Mouse (Mus musculus) bone marrow, adult 2 months (tissue): Measurements from ENCODE around the gene Soga1.

ENCODE experiments used
- CTCF ChIP-seq: fragments of 200-500 bp; IDR thresholded peaks from 2 replicates; pipeline ENCODE4 v1.5.1; 2011; ENCODE audit warnings: low read length, control low read depth; ENCODE audit not compliant: control insufficient read depth, insufficient read depth
- POLR2A ChIP-seq: fragments of 200-500 bp; IDR thresholded peaks from 2 replicates; pipeline ENCODE4 v1.6.1; 2011; ENCODE audit warnings: low read depth, mild to moderate bottlenecking, control low read depth, low read length, borderline replicate concordance; ENCODE audit not compliant: control insufficient read depth

GRCm38 (mm10) chr2:157007234-157007596 is 71.8 kb downstream of the Soga1 start:
- TF ChIP-seq POLR2A (no peak), CTCF (no peak)
